Mouse (Mus musculus): ENCODE measurements around the gene Lrrc8c. TPM values are rescaled to one million over a fixed set of nuclear protein-coding genes. Genes with fewer than 3 reads are reported as not detected.

Lrrc8c gene
- total RNA-seq, 1 experiment: 9.4 TPM

- Histone ChIP-seq H3K4me1 (ENCODE audit: control insufficient read depth in 2 of 2, insufficient read depth in 2 of 2, low read length in 2 of 2, poor library complexity in 1 of 2) (peaks cover 1 to 2% of the 10 kb centered on the region in 2 experiments; a peak in 1 of 4 replicates), H3K27ac (ENCODE audit: insufficient read depth, low read depth, low read length, poor library complexity, severe bottlenecking) (no peak overlapping the region), H3K9ac (ENCODE audit: insufficient read depth, low read depth, low read length, poor library complexity, severe bottlenecking) (no peak overlapping the region), H3K9me3 (ENCODE audit: control insufficient read depth, insufficient read depth, low read depth, low read length) (no peaks in the 10 kb centered on the region), H3K36me3 (ENCODE audit: control insufficient read depth, insufficient read depth, low read length, poor library complexity, severe bottlenecking) (no peaks in the 10 kb centered on the region), H3K4me3 (ENCODE audit: insufficient read depth in 1 of 2, low read depth in 1 of 2, low read length in 2 of 2, poor library complexity in 1 of 2, severe bottlenecking in 1 of 2) (no peak overlapping the region)
- in situ Hi-C loops (cut with MboI; ENCODE audit: low sequenced_read_pairs in 2 of 2, unreplicated experiment in 2 of 2): no loop called here
- TF ChIP-seq ZNF384 (IDR thresholded peaks at IDR 0.05; ENCODE audit: low read depth, low read length) (no peak), HCFC1 (IDR thresholded peaks at IDR 0.05; ENCODE audit: borderline replicate concordance, insufficient read depth, low read length) (no peak), CHD2 (IDR thresholded peaks at IDR 0.05; ENCODE audit: low read depth, low read length) (no peak), ZC3H11A (IDR thresholded peaks at IDR 0.05; ENCODE audit: borderline replicate concordance, low read depth, low read length) (no peak)
- no peak for DNase-seq (ENCODE audit: low read depth, low spot score)
Observed at GRCm38 (mm10) chr5:105525004-105525403, 5.8 kb downstream of the Lrrc8c start.

- H3K9ac ChIP-seq (ENCODE audit: insufficient read depth, low read depth, low read length, poor library complexity, severe bottlenecking): no peak overlapping the region
- H3K36me3 ChIP-seq (ENCODE audit: control insufficient read depth, insufficient read depth, low read length, poor library complexity, severe bottlenecking): no peaks in the 10 kb centered on the region
- TF ChIP-seq ZC3H11A (IDR thresholded peaks at IDR 0.05; ENCODE audit: borderline replicate concordance, low read depth, low read length) (no peak), ZNF384 (IDR thresholded peaks at IDR 0.05; ENCODE audit: low read depth, low read length) (no peak), MAFK (IDR thresholded peaks at IDR 0.05; ENCODE audit: insufficient read depth, low read depth, low read length) (no peak), HCFC1 (IDR thresholded peaks at IDR 0.05; ENCODE audit: borderline replicate concordance, insufficient read depth, low read length) (no peak), CHD2 (IDR thresholded peaks at IDR 0.05; ENCODE audit: low read depth, low read length) (no peak)
- no peak overlapping the region for H3K4me3 ChIP-seq (ENCODE audit: insufficient read depth in 1 of 2, low read depth in 1 of 2, low read length in 2 of 2, poor library complexity in 1 of 2, severe bottlenecking in 1 of 2)
- in situ Hi-C loops (cut with MboI; ENCODE audit: low sequenced_read_pairs in 2 of 2, unreplicated experiment in 2 of 2): no loop called here
- no peaks in the 10 kb centered on the region for H3K9me3 ChIP-seq (ENCODE audit: control insufficient read depth, insufficient read depth, low read depth, low read length)
- peaks cover 1 to 2% of the 10 kb centered on the region in 2 experiments; a peak in 1 of 4 replicates for H3K4me1 ChIP-seq (ENCODE audit: control insufficient read depth in 2 of 2, insufficient read depth in 2 of 2, low read length in 2 of 2, poor library complexity in 1 of 2)
- no peak overlapping the region for H3K27ac ChIP-seq (ENCODE audit: insufficient read depth, low read depth, low read length, poor library complexity, severe bottlenecking)
- no peak for DNase-seq (ENCODE audit: low read depth, low spot score)
Observed at GRCm38 (mm10) chr5:105526107-105526645, 7.0 kb downstream of the Lrrc8c start.

- Histone ChIP-seq H3K4me1 (ENCODE audit: control insufficient read depth in 2 of 2, insufficient read depth in 2 of 2, low read length in 2 of 2, poor library complexity in 1 of 2) (peaks cover 1 to 2% of the 10 kb centered on the region in 2 experiments; a peak in 1 of 4 replicates), H3K4me3 (ENCODE audit: insufficient read depth in 1 of 2, low read depth in 1 of 2, low read length in 2 of 2, poor library complexity in 1 of 2, severe bottlenecking in 1 of 2) (no peak overlapping the region), H3K9ac (ENCODE audit: insufficient read depth, low read depth, low read length, poor library complexity, severe bottlenecking) (no peak overlapping the region), H3K9me3 (ENCODE audit: control insufficient read depth, insufficient read depth, low read depth, low read length) (no peaks in the 10 kb centered on the region), H3K36me3 (ENCODE audit: control insufficient read depth, insufficient read depth, low read length, poor library complexity, severe bottlenecking) (no peaks in the 10 kb centered on the region), H3K27ac (ENCODE audit: insufficient read depth, low read depth, low read length, poor library complexity, severe bottlenecking) (no peak overlapping the region)
- no peak for DNase-seq (ENCODE audit: low read depth, low spot score)
- no peak for TF ChIP-seq HCFC1 (IDR thresholded peaks at IDR 0.05; ENCODE audit: borderline replicate concordance, insufficient read depth, low read length)
- no peak for TF ChIP-seq CHD2 (IDR thresholded peaks at IDR 0.05; ENCODE audit: low read depth, low read length)
- TF ChIP-seq MAFK (IDR thresholded peaks at IDR 0.05; ENCODE audit: insufficient read depth, low read depth, low read length): no peak
- TF ChIP-seq ZC3H11A (IDR thresholded peaks at IDR 0.05; ENCODE audit: borderline replicate concordance, low read depth, low read length): no peak
- no peak for TF ChIP-seq ZNF384 (IDR thresholded peaks at IDR 0.05; ENCODE audit: low read depth, low read length)
- in situ Hi-C loops (cut with MboI; ENCODE audit: low sequenced_read_pairs in 2 of 2, unreplicated experiment in 2 of 2): no loop called here
Observed at GRCm38 (mm10) chr5:105526766-105527165, 7.6 kb downstream of the Lrrc8c start.

GRCm38 (mm10) chr5:105527477-105528331 is 8.5 kb downstream of the Lrrc8c start:
- Histone ChIP-seq H3K9ac (ENCODE audit: insufficient read depth, low read depth, low read length, poor library complexity, severe bottlenecking) (no peak overlapping the region), H3K4me1 (ENCODE audit: control insufficient read depth in 2 of 2, insufficient read depth in 2 of 2, low read length in 2 of 2, poor library complexity in 1 of 2) (peaks cover 1 to 2% of the 10 kb centered on the region in 2 experiments; a peak in 1 of 4 replicates), H3K4me3 (ENCODE audit: insufficient read depth in 1 of 2, low read depth in 1 of 2, low read length in 2 of 2, poor library complexity in 1 of 2, severe bottlenecking in 1 of 2) (no peak overlapping the region), H3K36me3 (ENCODE audit: control insufficient read depth, insufficient read depth, low read length, poor library complexity, severe bottlenecking) (no peaks in the 10 kb centered on the region), H3K27ac (ENCODE audit: insufficient read depth, low read depth, low read length, poor library complexity, severe bottlenecking) (no peak overlapping the region), H3K9me3 (ENCODE audit: control insufficient read depth, insufficient read depth, low read depth, low read length) (no peaks in the 10 kb centered on the region)
- DNase-seq (ENCODE audit: low read depth, low spot score): no peak
- in situ Hi-C loops (cut with MboI; ENCODE audit: low sequenced_read_pairs in 2 of 2, unreplicated experiment in 2 of 2): no loop called here
- TF ChIP-seq CHD2 (IDR thresholded peaks at IDR 0.05; ENCODE audit: low read depth, low read length): no peak
- no peak for TF ChIP-seq MAFK (IDR thresholded peaks at IDR 0.05; ENCODE audit: insufficient read depth, low read depth, low read length)
